Mouse (Mus musculus) frontal cortex, postnatal 36 days (tissue): ENCODE results near the gene 9430015G10Rik.

ENCODE experiments used
- DNase-seq, 2 experiments: peaks; one replicate each; pipeline ENCODE4 v3.0.0; 2022; ENCODE audit warnings: low spot score in 2 of 2

The 9430015G10Rik gene

GRCm38 (mm10) chr4:156109570-156110331 is at the start of gene 9430015G10Rik:
Gene 9430015G10Rik (plus strand): TSS chr4:156109982.
- DNase-seq = peak; percentile 97 to 99

DNA sequence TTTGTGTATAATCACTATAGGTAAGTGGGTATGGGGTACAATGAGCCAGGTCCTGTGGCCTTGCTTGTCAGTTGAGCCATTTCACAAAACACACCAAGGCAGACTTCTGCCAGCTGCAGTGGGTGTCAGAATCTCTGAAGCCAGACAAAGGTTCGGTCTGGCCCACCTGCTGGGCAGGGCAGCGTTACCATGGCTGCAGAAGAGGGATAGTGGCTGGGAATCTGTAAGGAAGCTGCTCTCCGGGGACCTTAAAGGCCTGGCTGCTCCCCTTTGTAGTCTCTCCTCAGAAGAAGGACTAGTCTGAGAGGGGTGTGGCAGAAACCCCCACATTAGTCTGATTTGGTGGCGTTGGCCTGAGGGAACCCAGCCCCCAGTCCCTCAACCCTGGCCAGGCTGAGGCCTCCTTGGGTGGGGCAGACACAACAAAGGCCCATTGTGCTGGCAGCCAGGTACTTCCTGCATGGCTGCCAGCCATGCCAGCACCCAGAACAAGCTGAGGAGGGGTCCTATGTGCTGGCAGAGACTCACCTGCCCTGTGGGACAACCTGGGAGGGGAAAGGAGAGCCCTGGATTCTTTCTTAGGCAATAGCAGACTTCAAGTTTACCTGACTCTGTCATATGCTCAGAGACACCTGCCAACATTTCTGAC is 45.8 kb upstream of the 9430015G10Rik start:
- DNase-seq = no peak

- DNase-seq = no peak
Measured at GRCm38 (mm10) chr4:156064510-156064897, 45.3 kb upstream of the 9430015G10Rik start.

GRCm38 (mm10) chr4:156065156-156065894 is 44.5 kb upstream of the 9430015G10Rik start:
- no peak for DNase-seq

GRCm38 (mm10) chr4:156067256-156067949 is 42.4 kb upstream of the 9430015G10Rik start:
- DNase-seq = no peak

DNA sequence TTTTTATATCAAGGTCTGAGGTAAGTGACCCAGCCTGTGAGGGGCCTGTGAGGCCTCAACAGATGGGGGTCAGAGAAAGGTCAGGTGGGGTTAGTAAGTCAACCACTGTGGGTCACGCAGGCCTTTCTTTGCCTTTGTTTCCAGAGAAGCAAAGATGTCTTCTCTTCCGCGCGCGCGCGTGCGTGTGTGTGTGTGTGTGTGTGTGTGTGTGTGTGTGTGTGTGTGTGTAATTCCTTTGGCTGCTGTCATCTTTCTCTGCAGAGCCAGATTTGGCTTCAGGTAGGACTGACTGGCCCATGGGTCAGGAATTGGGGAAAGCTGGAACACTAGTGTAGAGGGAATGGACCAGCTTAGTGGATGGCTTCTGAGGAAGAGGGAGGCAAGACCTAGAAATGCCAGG is 40.1 kb upstream of the 9430015G10Rik start:
- no peak for DNase-seq

- DNase-seq = no peak
Measured at GRCm38 (mm10) chr4:156070276-156070675, 39.5 kb upstream of the 9430015G10Rik start.

GRCm38 (mm10) chr4:156070716-156071115 is 39.1 kb upstream of the 9430015G10Rik start:
- DNase-seq = no peak

DNA sequence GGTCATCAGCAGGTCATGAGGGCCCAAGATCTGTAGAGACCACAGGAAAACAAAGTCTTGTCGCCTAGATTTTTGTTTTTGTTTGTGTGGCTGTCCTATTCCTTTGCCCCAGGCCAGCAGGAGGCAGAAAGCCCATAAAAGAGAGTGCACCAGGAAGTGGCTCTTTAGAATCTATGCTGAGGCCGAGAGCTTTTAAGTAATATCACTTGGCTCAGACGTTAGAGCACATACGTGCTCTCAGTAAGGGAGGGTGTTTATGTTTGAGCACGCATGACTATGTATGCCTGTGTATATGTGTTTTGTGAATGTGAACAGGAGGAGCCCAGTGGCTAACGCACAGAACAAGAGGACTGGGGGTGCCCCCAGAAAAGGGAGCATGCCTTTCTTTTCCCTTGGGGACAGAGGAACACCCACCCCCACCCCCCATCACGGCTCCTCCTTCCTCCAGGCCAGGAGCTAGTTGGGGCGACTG is 32.8 kb upstream of the 9430015G10Rik start:
- DNase-seq = no peak

DNA sequence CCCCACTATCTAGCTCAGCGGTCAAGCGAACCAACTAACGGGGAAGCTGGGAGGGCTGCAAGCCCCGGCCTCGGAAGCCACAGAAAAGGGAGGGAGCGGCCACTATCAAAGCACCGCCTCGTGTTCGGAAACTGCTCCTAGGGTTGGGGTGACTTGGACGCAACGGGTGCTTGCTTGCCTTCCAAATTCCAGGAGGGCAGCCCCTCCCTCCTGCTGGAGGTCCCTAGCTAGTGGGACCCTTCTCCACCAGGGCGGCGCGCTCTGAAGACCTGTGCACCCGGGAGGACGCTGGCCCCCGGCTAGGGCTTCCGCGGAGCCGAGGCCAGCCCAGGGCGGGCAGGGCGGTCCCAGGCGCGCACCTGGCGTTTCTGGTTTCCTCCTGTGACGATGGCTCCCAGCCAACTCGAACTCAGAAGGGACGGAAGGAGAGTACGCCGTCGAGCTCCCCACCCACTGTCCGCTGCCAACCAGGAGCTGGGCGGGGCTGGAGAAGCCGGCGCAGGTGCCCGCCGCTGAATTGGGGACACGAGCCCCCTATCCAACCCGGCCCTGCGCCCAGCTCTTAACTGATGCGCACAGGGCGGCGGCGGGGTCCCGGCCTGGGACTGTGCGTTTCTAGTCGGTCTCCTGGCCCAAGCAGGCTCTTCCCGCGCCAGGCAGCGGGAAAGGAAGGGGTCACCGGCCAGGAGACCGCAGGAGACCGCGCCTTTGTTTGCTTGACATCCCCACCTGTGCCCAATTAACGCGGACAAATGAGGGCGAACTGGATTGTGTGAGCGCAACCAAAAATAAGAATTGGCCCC is 32.1 kb upstream of the 9430015G10Rik start:
- DNase-seq = no peak

GRCm38 (mm10) chr4:156082621-156083234 is 27.1 kb upstream of the 9430015G10Rik start:
- no peak for DNase-seq

DNA sequence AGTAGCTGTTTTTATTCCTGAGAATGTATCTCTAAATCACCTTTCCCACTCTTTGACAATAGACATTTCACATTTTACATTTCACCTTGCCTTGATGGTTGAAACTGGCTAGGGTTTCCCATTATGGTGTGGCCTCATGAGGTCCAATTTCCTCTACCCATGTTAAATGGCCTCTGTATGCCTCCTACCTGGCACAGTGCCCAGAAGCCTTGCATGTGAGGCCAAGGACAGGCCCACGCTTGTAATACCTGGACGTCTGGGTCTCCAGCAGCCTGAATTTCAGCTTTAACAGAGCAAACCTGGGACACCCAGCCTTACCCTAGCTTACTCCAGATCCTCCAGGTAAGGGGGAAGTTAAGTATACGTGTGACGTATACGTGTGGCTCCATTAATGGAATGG is 26.4 kb upstream of the 9430015G10Rik start:
- DNase-seq = no peak

- no peak for DNase-seq
Measured at GRCm38 (mm10) chr4:156084096-156084879, 25.5 kb upstream of the 9430015G10Rik start.

GRCm38 (mm10) chr4:156085256-156085655 is 24.5 kb upstream of the 9430015G10Rik start:
- no peak for DNase-seq

DNA sequence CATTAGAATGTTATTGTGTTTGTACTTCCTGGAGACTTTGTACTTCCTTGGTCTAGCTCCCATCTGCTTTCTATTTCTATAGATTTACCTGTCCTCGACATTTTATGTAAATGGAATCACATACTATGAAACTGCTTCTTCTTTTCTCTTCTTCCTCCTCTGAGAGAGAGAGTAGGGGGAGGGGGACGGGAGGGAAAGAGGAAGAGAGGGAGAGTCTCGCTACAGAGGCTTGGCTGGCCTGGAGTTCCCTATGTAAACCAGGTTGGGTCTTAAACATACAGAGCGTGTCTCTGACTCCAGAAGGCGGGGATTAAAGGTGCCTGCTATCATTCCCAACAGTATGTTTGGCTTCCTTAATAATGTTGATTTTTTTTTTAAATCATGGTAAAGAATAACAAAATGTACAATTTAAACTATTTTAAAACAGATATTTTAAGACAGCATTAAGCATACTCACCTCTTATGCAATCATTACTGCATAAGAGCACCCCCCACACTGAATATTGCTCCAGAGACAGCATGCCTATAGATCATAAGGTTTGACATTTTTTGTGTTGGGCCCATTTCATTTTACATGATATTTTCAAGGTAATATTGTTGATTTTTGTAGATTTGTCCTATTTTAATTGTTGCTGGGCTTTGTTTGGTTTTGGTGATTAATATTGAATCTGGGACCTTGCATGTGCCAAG is 22.2 kb upstream of the 9430015G10Rik start:
- no peak for DNase-seq

DNA sequence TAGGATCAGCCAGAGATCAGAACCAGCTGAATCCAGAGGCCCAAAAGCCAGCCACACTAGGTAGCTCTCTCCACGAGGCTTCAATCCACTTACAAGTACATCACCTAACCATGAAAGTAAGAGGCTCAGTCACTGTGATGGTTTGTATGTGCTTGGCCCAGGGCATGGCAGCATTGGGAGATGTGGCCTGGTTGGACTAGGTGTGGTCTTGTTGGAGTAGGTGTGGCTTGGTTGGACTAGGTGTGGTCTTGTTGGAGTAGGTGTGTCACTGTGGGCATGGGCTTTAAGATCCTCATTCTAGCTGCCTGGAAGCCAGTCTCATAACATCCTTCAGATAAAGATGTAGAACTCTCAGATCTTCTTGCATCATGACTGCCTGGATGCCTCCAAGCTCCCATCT is 18.5 kb upstream of the 9430015G10Rik start:
- DNase-seq = no peak

GRCm38 (mm10) chr4:156092765-156093164 is 17.0 kb upstream of the 9430015G10Rik start:
- no peak for DNase-seq

- no peak for DNase-seq
Measured at GRCm38 (mm10) chr4:156093758-156094157, 16.0 kb upstream of the 9430015G10Rik start.

GRCm38 (mm10) chr4:156096191-156096590 is 13.6 kb upstream of the 9430015G10Rik start:
- DNase-seq = no peak
